ENCODE assay signal across 9 mouse cellular contexts in genomic region chr13:55828141-55829017, GRCm38 (mm10). TPM values are rescaled to one million over a fixed set of nuclear protein-coding genes. Genes with fewer than 3 reads are reported as not detected.
A peak's percentile ranks its signal among the peaks of the same experiment; 100 is the strongest.
DNase-seq lines count a peak whose midpoint lies in the region; ATAC-seq lines count a peak whose summit lies in the region.
"Had no signal": no experiment of that assay in that cellular context is flagged by ENCODE, and none has a peak within 500 bp of the region (broad histone marks: within the 10 kb centered on the region; RNA-seq: fewer than 3 reads in every experiment).

No protein-coding gene starts in this region.

- no peaks in the 10 kb centered on the region for H3K9me3 ChIP-seq in hindbrain, embryonic 11.5 days (ENCODE audit: control insufficient read depth, low read length)
- no peaks in the 10 kb centered on the region for H3K9me3 ChIP-seq in hindbrain, embryonic 14.5 days (ENCODE audit: control insufficient read depth, low read length)
- H3K9me3 ChIP-seq in heart, embryonic 16.5 days (replicated peaks; ENCODE audit: control insufficient read depth, low read length): no peaks in the 10 kb centered on the region
- no peaks in the 10 kb centered on the region for H3K9me3 ChIP-seq in liver, embryonic 16.5 days (replicated peaks; ENCODE audit: control insufficient read depth, low read length)

- WGBS in hindbrain, embryonic 11.5 days: under 1% methylated on average over 50 of the region's 50 CpGs
- 1% methylated on average over 50 of the region's 50 CpGs for WGBS in hindbrain, embryonic 14.5 days
- WGBS in heart, embryonic 16.5 days: 2% methylated on average over 49 of the region's 50 CpGs
- WGBS in liver, embryonic 16.5 days (ENCODE audit: insufficient replicate concordance): 2% methylated on average over 50 of the region's 50 CpGs

- H3K4me2 ChIP-seq in hindbrain, embryonic 11.5 days (replicated peaks; ENCODE audit: low read depth, low read length): no peak overlapping the region
- H3K4me2 ChIP-seq in hindbrain, embryonic 14.5 days (replicated peaks): no peak overlapping the region
- peak overlapping the region; percentile 24; the same call in 1 of the 2 replicates for H3K4me2 ChIP-seq in heart, embryonic 16.5 days (ENCODE audit: low read depth, low read length)
- H3K4me2 ChIP-seq in liver, embryonic 16.5 days (ENCODE audit: low read depth, low read length): no peak overlapping the region

- H3K4me1 ChIP-seq in hindbrain, embryonic 11.5 days (replicated peaks; ENCODE audit: control insufficient read depth, insufficient read depth, low read length): peaks cover 5% of the 10 kb centered on the region
- no peaks in the 10 kb centered on the region for H3K4me1 ChIP-seq in hindbrain, embryonic 14.5 days (replicated peaks; ENCODE audit: control insufficient read depth, insufficient read depth, low read length)
- no peaks in the 10 kb centered on the region; the same call in 1 of the 2 replicates for H3K4me1 ChIP-seq in brown adipose tissue, adult 24 weeks (ENCODE audit: control insufficient read depth, insufficient read depth, insufficient read length, low read length)
- peaks cover 10% of the 10 kb centered on the region for H3K4me1 ChIP-seq in heart, embryonic 16.5 days (ENCODE audit: control insufficient read depth, insufficient read depth, low read length)
- no peaks in the 10 kb centered on the region; the same call in 1 of the 2 replicates for H3K4me1 ChIP-seq in liver, embryonic 16.5 days (ENCODE audit: control insufficient read depth, low read depth, low read length)

- no peak overlapping the region for H3K27ac ChIP-seq in hindbrain, embryonic 11.5 days (ENCODE audit: low read depth, low read length)
- no peak overlapping the region for H3K27ac ChIP-seq in hindbrain, embryonic 14.5 days
- no peak overlapping the region for H3K27ac ChIP-seq in brown adipose tissue, adult 24 weeks (replicated peaks; ENCODE audit: low read depth, low read length)
- no peak overlapping the region for H3K27ac ChIP-seq in heart, embryonic 16.5 days (ENCODE audit: low read length)
- no peak overlapping the region for H3K27ac ChIP-seq in liver, embryonic 16.5 days (ENCODE audit: low read length)

- peaks cover 90% of the 10 kb centered on the region for H3K27me3 ChIP-seq in hindbrain, embryonic 11.5 days (ENCODE audit: control insufficient read depth, insufficient read depth, low read length)
- H3K27me3 ChIP-seq in hindbrain, embryonic 14.5 days (ENCODE audit: control insufficient read depth, insufficient read depth, low read length): peaks cover 85% of the 10 kb centered on the region
- peaks cover 83% of the 10 kb centered on the region for H3K27me3 ChIP-seq in heart, embryonic 16.5 days (ENCODE audit: control insufficient read depth, insufficient read depth, low read length)
- H3K27me3 ChIP-seq in liver, embryonic 16.5 days (ENCODE audit: control insufficient read depth, insufficient read depth, low read depth, low read length): peaks cover 96% of the 10 kb centered on the region

- no peak overlapping the region for H3K9ac ChIP-seq in hindbrain, embryonic 11.5 days (ENCODE audit: low read depth, low read length)
- H3K9ac ChIP-seq in hindbrain, embryonic 14.5 days: no peak overlapping the region
- H3K9ac ChIP-seq in heart, embryonic 16.5 days (ENCODE audit: low read length): no peak overlapping the region
- no peak overlapping the region for H3K9ac ChIP-seq in liver, embryonic 16.5 days (ENCODE audit: low read depth, low read length)

- ATAC-seq in hindbrain, embryonic 11.5 days (ENCODE audit: low FRiP score): no peak
- no peak for ATAC-seq in hindbrain, embryonic 14.5 days (ENCODE audit: low FRiP score)
- ATAC-seq in heart, embryonic 16.5 days (replicated peaks; ENCODE audit: extremely low read depth, insufficient read depth, low FRiP score): no peak
- no peak for ATAC-seq in liver, embryonic 16.5 days (ENCODE audit: low read depth)

- H3K36me3 ChIP-seq in hindbrain, embryonic 11.5 days (ENCODE audit: control insufficient read depth, insufficient read depth, low read length): no peaks in the 10 kb centered on the region
- H3K36me3 ChIP-seq in hindbrain, embryonic 14.5 days (replicated peaks; ENCODE audit: control insufficient read depth, insufficient read depth): no peaks in the 10 kb centered on the region
- no peaks in the 10 kb centered on the region for H3K36me3 ChIP-seq in heart, embryonic 16.5 days (ENCODE audit: control insufficient read depth, insufficient read depth)
- no peaks in the 10 kb centered on the region for H3K36me3 ChIP-seq in liver, embryonic 16.5 days (ENCODE audit: control insufficient read depth, insufficient read depth)

- no peak overlapping the region for H3K4me3 ChIP-seq in hindbrain, embryonic 11.5 days (ENCODE audit: low read depth, low read length)
- H3K4me3 ChIP-seq in hindbrain, embryonic 14.5 days (replicated peaks; ENCODE audit: low read length): no peak overlapping the region
- H3K4me3 ChIP-seq in brown adipose tissue, adult 24 weeks (ENCODE audit: insufficient read depth, low read depth, low read length): peak overlapping the region; percentile 22
- 0 out of 2 replicates have a peak overlapping the region, but pooled peaks have one; percentile 5 for H3K4me3 ChIP-seq in heart, embryonic 16.5 days (ENCODE audit: low read length)
- 0 out of 2 replicates have a peak overlapping the region, but pooled peaks have one; percentile 13 for H3K4me3 ChIP-seq in liver, embryonic 16.5 days (ENCODE audit: low read depth, low read length)

- DNase-seq in hindbrain, embryonic 11.5 days (ENCODE audit: low spot score): peak; percentile 69
- DNase-seq in hindbrain, embryonic 14.5 days (ENCODE audit: low spot score): no peak
- DNase-seq in right cerebral cortex, postnatal 10 days (ENCODE audit: low spot score in 2 of 2): no peak
- no peak for DNase-seq in ovary, adult 18-20 months (ENCODE audit: low spot score)
- DNase-seq in urinary bladder, postnatal 4 days (ENCODE audit: low spot score in 2 of 2): no peak
- DNase-seq: cerebellum, adult 9-10 months had no signal

RNA-seq across cellular contexts. Expression of gene Pitx1, which starts 7.6 kb away (rescaled TPM):
- polyA plus RNA-seq in hindbrain, embryonic 11.5 days (2014; fragmentation: Nextera tagmentation; extraction: Ambion mirVana): 0.25 and 0.43 TPM in 2 replicates
- not detected in 2 replicates for polyA plus RNA-seq in hindbrain, embryonic 14.5 days (2014; fragmentation: Nextera tagmentation; extraction: Ambion mirVana)
- polyA plus RNA-seq in brown adipose tissue, adult 24 weeks (2012; ENCODE audit: insufficient read depth, insufficient read length, missing spikeins): not detected in 2 replicates
- polyA plus RNA-seq in heart, embryonic 16.5 days (2015; fragmentation: Nextera tagmentation; extraction: Ambion mirVana): 0.09 and 0.17 TPM in 2 replicates
- polyA plus RNA-seq in liver, embryonic 16.5 days (2015; fragmentation: Nextera tagmentation; extraction: Ambion mirVana): 0.07 TPM in 1 of 2 replicates, not detected in the other

RNA-seq across cellular contexts. Expression of gene Catsper3, which starts 44.0 kb away (rescaled TPM):
- polyA plus RNA-seq in hindbrain, embryonic 11.5 days (2014; fragmentation: Nextera tagmentation; extraction: Ambion mirVana): 0.15 TPM in 1 of 2 replicates, not detected in the other
- polyA plus RNA-seq in hindbrain, embryonic 14.5 days (2014; fragmentation: Nextera tagmentation; extraction: Ambion mirVana): 0.21 TPM in 1 of 2 replicates, not detected in the other
- polyA plus RNA-seq in brown adipose tissue, adult 24 weeks (2012; ENCODE audit: insufficient read depth, insufficient read length, missing spikeins): not detected in 2 replicates
- polyA plus RNA-seq in heart, embryonic 16.5 days (2015; fragmentation: Nextera tagmentation; extraction: Ambion mirVana): 0.11 TPM in 1 of 2 replicates, not detected in the other
- polyA plus RNA-seq in liver, embryonic 16.5 days (2015; fragmentation: Nextera tagmentation; extraction: Ambion mirVana): 0.07 TPM in 1 of 2 replicates, not detected in the other

Comparison
In these comparisons a context has a peak if more than half of its experiments do, and no peak if none do; other contexts are left out.
1. H3K4me3 ChIP-seq: peak in brown adipose tissue, adult 24 weeks (single experiment), heart, embryonic 16.5 days (single experiment) and liver, embryonic 16.5 days (single experiment); none in hindbrain, embryonic 11.5 days (single experiment) and hindbrain, embryonic 14.5 days (single experiment).